Mouse (Mus musculus): ENCODE data around the gene Slc29a1.

GRCm38 (mm10) chr17:45595736-45596390, 3.5 kb downstream of the Slc29a1 start:
- TF ChIP-seq CTCF (conservative IDR thresholded peaks at IDR 0.05 in 1 of 2, IDR thresholded peaks at IDR 0.05 in 1 of 2; ENCODE audit: low read depth in 2 of 2, low read length in 2 of 2), result no peak
- no peak for TF ChIP-seq MAX (IDR thresholded peaks at IDR 0.05; ENCODE audit: low read length)
- no peak for TF ChIP-seq USF1 (IDR thresholded peaks at IDR 0.05; ENCODE audit: low read depth, low read length)

Data from CH12.LX (cell line).